Mouse (Mus musculus) gastrocnemius, adult 2 months (tissue): ENCODE measurements around the gene Ubxn2a. TPM values are rescaled to one million over a fixed set of nuclear protein-coding genes. Genes with fewer than 3 reads are reported as not detected.

ENCODE experiments used
- DNase-seq: peaks from one replicate; pipeline ENCODE4 v3.0.0; 2022
- H3K27ac ChIP-seq: fragments of 200-600 bp; 2 replicates; pipeline ENCODE4 v1.8.1; 2022; ENCODE audit warnings: mild to moderate bottlenecking
- H3K4me3 ChIP-seq: fragments of 200-600 bp; 2 replicates; pipeline ENCODE4 v1.8.1; 2022; ENCODE audit warnings: mild to moderate bottlenecking, moderate library complexity
- CTCF ChIP-seq: fragments of 200-600 bp; IDR thresholded peaks from 2 replicates; pipeline ENCODE4 v1.8.1; 2022; ENCODE audit warnings: antibody characterized with exemption, mild to moderate bottlenecking, moderate library complexity
- intact Hi-C: fragments of 180-260 bp; cut with DNase I; formaldehyde crosslinking; loops from one replicate; pipeline ENCODE4 v1.15.1; 2025
- total RNA-seq, 2 experiments: library from RNA; stranded (reverse); gene quantifications; 2 replicates each; pipeline ENCODE4 v1.2.3; 2021

Ubxn2a gene
- total RNA-seq, 2 experiments from 2014 or later = 128 to 133 TPM

GRCm38 (mm10) chr12:4842456-4842855, 65.0 kb downstream of the Ubxn2a start:
- Histone ChIP-seq H3K4me3 (no peak overlapping the region), H3K27ac (no peak overlapping the region)
- no peak for TF ChIP-seq CTCF
- intact Hi-C loops = loop anchor here (5.0 kb wide), 1 partner anchor 75 kb away; the partner anchor contains the start of gene Atad2b
- no peak for DNase-seq

- H3K27ac ChIP-seq = peak within 1 kb of the TSS; percentile 65
- intact Hi-C loops = loop anchor here (1.0 to 5.0 kb wide), 2 partner anchors 24 to 76 kb away; partner anchors contain the start of genes Atad2b and Sf3b6
Measured at GRCm38 (mm10) chr12:4841392-4841887, 66.1 kb downstream of the Ubxn2a start, which contains the start of gene Fkbp1b. TSS of gene Fkbp1b (minus strand) at chr12:4841591.

GRCm38 (mm10) chr12:4840741-4841140, 66.8 kb downstream of the Ubxn2a start:
- DNase-seq = peak; percentile 41
- intact Hi-C loops = loop anchor here (1.0 to 5.0 kb wide), 2 partner anchors 23 to 77 kb away; partner anchors contain the start of genes Atad2b and Sf3b6
- TF ChIP-seq CTCF = no peak
- Histone ChIP-seq H3K27ac (peak overlapping the region; percentile 65), H3K4me3 (peak overlapping the region; percentile 95)

More at GRCm38 (mm10) chr12:4841392-4841887, 66.1 kb downstream of the Ubxn2a start, which contains the start of gene Fkbp1b:
- peak; percentile 65 for DNase-seq
- H3K4me3 ChIP-seq = peak within 1 kb of the TSS; percentile 95
- no peak for TF ChIP-seq CTCF

GRCm38 (mm10) chr12:4840010-4840409, 67.5 kb downstream of the Ubxn2a start:
- H3K27ac ChIP-seq = no peak overlapping the region
- peak overlapping the region; percentile 95 for H3K4me3 ChIP-seq
- no peak for DNase-seq
- no peak for TF ChIP-seq CTCF
- intact Hi-C loops = loop anchor here (5.0 kb wide), 1 partner anchor 77 kb away; the partner anchor contains the start of gene Atad2b

- Histone ChIP-seq H3K27ac (no peak overlapping the region), H3K4me3 (no peak overlapping the region)
- no peak for TF ChIP-seq CTCF
- DNase-seq = no peak
- intact Hi-C loops = no loop called here
Measured at GRCm38 (mm10) chr12:4836959-4837358, 70.5 kb downstream of the Ubxn2a start.

Other genes with a start within 250 kb of the Ubxn2a start
- under 1 TPM; 0.17 to 0.18 TPM for gene Fam228a, start 169.3 kb downstream of the Ubxn2a start, total RNA-seq
- 1 to 10 TPM; 1.0 to 2.1 TPM for gene Pfn4, start 138.7 kb downstream of the Ubxn2a start, total RNA-seq
- gene Fam228b, start 138.4 kb downstream of the Ubxn2a start, total RNA-seq = 10 to 100 TPM in 1 of 2 experiments, 1 to 10 TPM in 1; 7.3 to 12.0 TPM
- 10 to 100 TPM; 24.0 to 37.0 TPM for gene Sf3b6, start 90.2 kb downstream of the Ubxn2a start, total RNA-seq
- gene Fkbp1b, start 66.1 kb downstream of the Ubxn2a start, total RNA-seq = under 1 TPM; 0.64 to 0.84 TPM
- 1 to 10 TPM; 5.5 to 7.6 TPM for gene Wdcp, start 64.4 kb downstream of the Ubxn2a start, total RNA-seq
- gene Mfsd2b, start 33.3 kb downstream of the Ubxn2a start, total RNA-seq = under 1 TPM; 0.33 to 0.46 TPM
- 10 to 100 TPM; 15.0 to 16.6 TPM for gene Atad2b, start 9.6 kb upstream of the Ubxn2a start, total RNA-seq